18 mouse cellular contexts compared by ENCODE assay signal in the genomic region with DNA sequence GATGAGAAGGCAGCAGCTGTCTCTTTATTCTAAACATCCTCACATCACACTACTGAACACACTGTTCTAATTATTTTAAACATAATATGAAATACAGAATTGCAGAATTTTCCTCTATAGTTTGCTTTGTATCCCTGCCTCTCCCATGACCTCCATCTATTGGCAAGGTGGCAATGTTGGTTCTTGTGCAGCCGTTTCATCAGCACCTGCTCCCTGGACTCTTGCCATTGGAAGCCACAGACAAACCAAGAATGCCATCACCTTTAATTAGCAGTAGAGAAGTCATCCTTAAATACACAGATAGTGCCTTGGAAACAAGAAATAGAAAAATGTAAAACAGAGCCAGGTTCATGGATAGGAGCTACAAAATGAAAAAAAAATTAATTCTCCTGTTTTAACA.
DNase-seq lines count a peak whose midpoint lies in the region; ATAC-seq lines count a peak whose summit lies in the region.
"Had no signal": no experiment of that assay in that cellular context is flagged by ENCODE, and none has a peak within 500 bp of the region (broad histone marks: within the 10 kb centered on the region; RNA-seq: fewer than 3 reads in every experiment).

No protein-coding gene starts in this region.

- no peak for DNase-seq in cerebellum, adult 11 months
- DNase-seq in cerebellum, postnatal 25 days = peak; percentile 24 to 70
- DNase-seq in cerebellum, adult 8-10 months = no peak
- peak; percentile 28 for DNase-seq in left cerebral cortex, postnatal 4 days
- DNase-seq in left cerebral cortex, postnatal 14 days (ENCODE audit: low spot score in 2 of 2) = no peak
- DNase-seq: adrenal gland, postnatal 10 days; B cell, adult 2 months; gastrocnemius, postnatal 10 days; heart, adult 18-20 months; heart, postnatal 10 days; heart, postnatal 4 days; kidney, adult 8-10 months had no signal

- intact Hi-C loops in left cerebral cortex, postnatal 4 days (cut with DNase I) = no loop called here
- intact Hi-C loops in left cerebral cortex, postnatal 14 days (cut with DNase I) = no loop called here

- 0 out of 2 replicates have a peak, but pooled peaks have one; percentile 56 for ATAC-seq in cerebellum, adult (ENCODE audit: insufficient number of reproducible peaks, low FRiP score, low TSS enrichment)
- no peak for ATAC-seq in activated CD4-positive, CD25-positive, alpha-beta regulatory T cell, adult 4 months
- ATAC-seq: CD4-positive, CD25-positive, alpha-beta regulatory T cell, adult 4 months; forebrain, embryonic 16.5 days; inflammation-experienced regulatory T-cells, adult 6 months; intestine, postnatal 0 days had no signal

Comparison
In these comparisons a context has a peak if more than half of its experiments do, and no peak if none do; other contexts are left out.
1. DNase-seq: peak in cerebellum, postnatal 25 days (2 of 2) and left cerebral cortex, postnatal 4 days (single experiment); none in cerebellum, adult 11 months (single experiment), cerebellum, adult 8-10 months (single experiment) and left cerebral cortex, postnatal 14 days (0 of 2).